Mouse (Mus musculus) limb, embryonic 14.5 days (tissue): ENCODE results near the gene Hoxa1. TPM values are rescaled to one million over a fixed set of nuclear protein-coding genes. Genes with fewer than 3 reads are reported as not detected.

Experiments used
- ATAC-seq: fragments of 200-750 bp; cut with Nextera tagmentation; 2 replicates; pipeline ENCODE4 v1.8.0; 2017; ENCODE audit warnings: low read depth, moderate number of reproducible peaks, moderate TSS enrichment; ENCODE audit not compliant: low FRiP score
- DNase-seq: peaks from one replicate; pipeline ENCODE4 v3.0.0-alpha.2; 2015; ENCODE audit warnings: low spot score
- H3K27ac ChIP-seq: fragments of 300-500 bp; sonication (generic); replicated peaks from 2 replicates; pipeline ENCODE4 v1.5.1; 2014; ENCODE audit warnings: low read depth, mild to moderate bottlenecking, low read length, moderate library complexity, mixed read lengths
- H3K27me3 ChIP-seq: fragments of 300-500 bp; sonication (generic); 2 replicates; pipeline ENCODE4 v1.6.1; 2014; ENCODE audit warnings: low read length, mixed read lengths; ENCODE audit not compliant: control insufficient read depth, insufficient read depth
- H3K36me3 ChIP-seq: fragments of 300-500 bp; sonication (generic); 2 replicates; pipeline ENCODE4 v1.6.1; 2014; ENCODE audit warnings: mild to moderate bottlenecking, low read length, moderate library complexity, mixed read lengths; ENCODE audit not compliant: control insufficient read depth, insufficient read depth
- H3K4me1 ChIP-seq: fragments of 300-500 bp; sonication (generic); 2 replicates; pipeline ENCODE4 v1.6.1; 2014; ENCODE audit warnings: antibody characterized with exemption, low read length, mixed read lengths; ENCODE audit not compliant: control insufficient read depth, insufficient read depth
- H3K4me2 ChIP-seq: fragments of 300-500 bp; sonication (generic); replicated peaks from 2 replicates; pipeline ENCODE4 v1.6.1; 2014; ENCODE audit warnings: low read depth, mild to moderate bottlenecking, low read length, moderate library complexity; ENCODE audit not compliant: severe bottlenecking
- H3K4me3 ChIP-seq: fragments of 300-500 bp; sonication (generic); replicated peaks from 2 replicates; pipeline ENCODE4 v1.5.1; 2014; ENCODE audit warnings: low read length
- H3K9ac ChIP-seq: fragments of 300-500 bp; sonication (generic); 2 replicates; pipeline ENCODE4 v1.6.1; 2014; ENCODE audit warnings: mild to moderate bottlenecking, low read depth, low read length, moderate library complexity; ENCODE audit not compliant: severe bottlenecking
- H3K9me3 ChIP-seq: fragments of 300-500 bp; sonication (generic); 2 replicates; pipeline ENCODE4 v1.6.1; 2016; ENCODE audit warnings: low read length; ENCODE audit not compliant: control insufficient read depth
- POLR2A ChIP-seq: fragments of 200-500 bp; IDR thresholded peaks from 2 replicates; pipeline ENCODE4 v1.8.0; 2012; ENCODE audit warnings: inconsistent platforms, mild to moderate bottlenecking, moderate library complexity, borderline replicate concordance; ENCODE audit not compliant: insufficient read depth, insufficient read length; ENCODE audit errors: extremely low read depth
- whole genome bisulfite sequencing: fragments of 180-500 bp; shearing (Covaris S2); extraction: QIAGEN DNeasy Blood & Tissue Kit; methylation state at CpG from one replicate; pipeline ENCODE4 v1.1.7; 2014; 5-methylcytosine and 5-hydroxymethylcytosine counted together
- polyA plus RNA-seq, 2 experiments: library from polyadenylated mRNA; depleted of rRNA in 1 of 2; stranded (reverse) in 1 of 2; unstranded in 1 of 2; fragments of >200 nt; fragmentation: Nextera tagmentation in 1 of 2; extraction: Ambion mirVana in 1 of 2; gene quantifications; 2 replicates each; pipeline versions ENCODE4 v1.2.1 to v1.2.3; 2012 to 2014

Gene Hoxa1
- polyA plus RNA-seq, 2 experiments = 1.6 to 1.7 TPM

GRCm38 (mm10) chr6:52205221-52205620 is 47.1 kb upstream of the Hoxa1 start:
- H3K4me1 ChIP-seq = peaks cover 59% of the 10 kb centered on the region
- TF ChIP-seq POLR2A = no peak
- H3K9me3 ChIP-seq = no peaks in the 10 kb centered on the region
- H3K4me2 ChIP-seq = peak overlapping the region; percentile 91
- 26% methylated on average over 14 of the region's 14 CpGs for WGBS
- DNase-seq = no peak
- no peak for ATAC-seq
- H3K27me3 ChIP-seq = peaks cover 29% of the 10 kb centered on the region
- H3K36me3 ChIP-seq = peaks cover 39% of the 10 kb centered on the region
- 0 out of 2 replicates have a peak overlapping the region, but pooled peaks have one; percentile 38 for H3K27ac ChIP-seq
- 0 out of 2 replicates have a peak overlapping the region, but pooled peaks have one; percentile 25 for H3K9ac ChIP-seq
- H3K4me3 ChIP-seq = peak overlapping the region; percentile 46

GRCm38 (mm10) chr6:52204050-52204752 is 46.1 kb upstream of the Hoxa1 start, which contains the start of gene Hoxa5:
Hoxa5 (minus strand) TSS chr6:52204587.
- H3K36me3 ChIP-seq = peaks cover 39% of the 10 kb centered on the region
- H3K9me3 ChIP-seq = no peaks in the 10 kb centered on the region
- H3K4me1 ChIP-seq = peaks cover 52% of the 10 kb centered on the region
- DNase-seq (peak; percentile 74), ATAC-seq (0 out of 2 replicates have a peak, but pooled peaks have one; percentile 23)
- peak within 1 kb of the TSS; percentile 56 for H3K9ac ChIP-seq
- H3K4me2 ChIP-seq = peak within 1 kb of the TSS; percentile 91
- peaks cover 33% of the 10 kb centered on the region for H3K27me3 ChIP-seq
- H3K27ac ChIP-seq = 0 out of 2 replicates have a peak within 1 kb of the TSS, but pooled peaks have one; percentile 38
- TF ChIP-seq POLR2A = no peak
- WGBS = 4% methylated on average over 65 of the region's 65 CpGs
- H3K4me3 ChIP-seq = peak within 1 kb of the TSS; percentile 46

GRCm38 (mm10) chr6:52203371-52204049 is 45.4 kb upstream of the Hoxa1 start:
- H3K4me2 ChIP-seq = peak overlapping the region; percentile 91
- 7% methylated on average over 37 of the region's 46 CpGs for WGBS
- H3K27ac ChIP-seq = no peak overlapping the region
- no peak for DNase-seq
- peaks cover 39% of the 10 kb centered on the region for H3K36me3 ChIP-seq
- peaks cover 38% of the 10 kb centered on the region for H3K27me3 ChIP-seq
- H3K9ac ChIP-seq = peak overlapping the region; percentile 56
- no peak for TF ChIP-seq POLR2A
- no peaks in the 10 kb centered on the region for H3K9me3 ChIP-seq
- no peak for ATAC-seq
- H3K4me1 ChIP-seq = peaks cover 46% of the 10 kb centered on the region
- H3K4me3 ChIP-seq = peak overlapping the region; percentile 46

GRCm38 (mm10) chr6:52203121-52203370 is 44.9 kb upstream of the Hoxa1 start:
- peak overlapping the region; percentile 56; the same call in 1 of the 2 replicates for H3K9ac ChIP-seq
- H3K27ac ChIP-seq = no peak overlapping the region
- DNase-seq (no peak), ATAC-seq (no peak)
- H3K4me3 ChIP-seq = peak overlapping the region; percentile 46
- peaks cover 41% of the 10 kb centered on the region for H3K4me1 ChIP-seq
- peak overlapping the region; percentile 91 for H3K4me2 ChIP-seq
- peaks cover 39% of the 10 kb centered on the region for H3K36me3 ChIP-seq
- peaks cover 41% of the 10 kb centered on the region for H3K27me3 ChIP-seq
- TF ChIP-seq POLR2A = no peak
- WGBS = 14% methylated on average over 10 of the region's 10 CpGs
- H3K9me3 ChIP-seq = no peaks in the 10 kb centered on the region

- Histone ChIP-seq H3K4me3 (peak overlapping the region; percentile 46), H3K27me3 (peaks cover 46% of the 10 kb centered on the region), H3K9me3 (no peaks in the 10 kb centered on the region), H3K27ac (no peak overlapping the region), H3K36me3 (peaks cover 39% of the 10 kb centered on the region), H3K4me1 (peaks cover 40% of the 10 kb centered on the region), H3K4me2 (peak overlapping the region; percentile 91), H3K9ac (0 out of 2 replicates have a peak overlapping the region, but pooled peaks have one; percentile 56)
- no peak for DNase-seq
- no peak for TF ChIP-seq POLR2A
- 43% methylated on average over 22 of the region's 22 CpGs for WGBS
- no peak for ATAC-seq
These were observed 44.4 kb upstream of the Hoxa1 start for GRCm38 (mm10) chr6:52202362-52203120.
